Mouse (Mus musculus) left cerebral cortex, postnatal 14 days (tissue): ENCODE results near the gene Thumpd1. TPM values are rescaled to one million over a fixed set of nuclear protein-coding genes. Genes with fewer than 3 reads are reported as not detected.
"Not testable (repeated sequence)": the region's sequence is repeated elsewhere in the genome, so short reads cannot be mapped to it uniquely, and the experiment has no call there.

Source experiments
- DNase-seq, 2 experiments: peaks; one replicate each; pipeline ENCODE4 v3.0.0; 2021 to 2022; ENCODE audit warnings: low spot score in 2 of 2, mixed read lengths in 1 of 2
- intact Hi-C: fragments of 180-260 bp; cut with DNase I; formaldehyde crosslinking; loops from one replicate; pipeline ENCODE4 v1.15.1; 2025
- long read RNA-seq, 2 experiments: library from polyadenylated mRNA; stranded (forward); transcript quantifications; one replicate each; pipeline ENCODE4 v2.0.0; 2021
- total RNA-seq, 2 experiments: library from RNA; stranded (reverse); gene quantifications; 2 replicates each; pipeline ENCODE4 v1.2.3; 2021

The Thumpd1 gene
- 10 to 100 TPM; 33.8 to 38.8 TPM for total RNA-seq
- long read RNA-seq, experiment 1, transcript Thumpd1-201 (4 exons, 2,689 nt): major isoform, 102 of 104 reads
- long read RNA-seq, experiment 1, partial matches to known transcripts: 0 of 104 reads
- long read RNA-seq, experiment 1, other reads (novel, unspliced or antisense): 2 of 104 reads
- long read RNA-seq, experiment 2, transcript Thumpd1-201 (4 exons, 2,689 nt): major isoform, 65 of 69 reads
- long read RNA-seq, experiment 2, partial matches to known transcripts: 0 of 69 reads
- long read RNA-seq, experiment 2, other reads (novel, unspliced or antisense): 4 of 69 reads

DNA sequence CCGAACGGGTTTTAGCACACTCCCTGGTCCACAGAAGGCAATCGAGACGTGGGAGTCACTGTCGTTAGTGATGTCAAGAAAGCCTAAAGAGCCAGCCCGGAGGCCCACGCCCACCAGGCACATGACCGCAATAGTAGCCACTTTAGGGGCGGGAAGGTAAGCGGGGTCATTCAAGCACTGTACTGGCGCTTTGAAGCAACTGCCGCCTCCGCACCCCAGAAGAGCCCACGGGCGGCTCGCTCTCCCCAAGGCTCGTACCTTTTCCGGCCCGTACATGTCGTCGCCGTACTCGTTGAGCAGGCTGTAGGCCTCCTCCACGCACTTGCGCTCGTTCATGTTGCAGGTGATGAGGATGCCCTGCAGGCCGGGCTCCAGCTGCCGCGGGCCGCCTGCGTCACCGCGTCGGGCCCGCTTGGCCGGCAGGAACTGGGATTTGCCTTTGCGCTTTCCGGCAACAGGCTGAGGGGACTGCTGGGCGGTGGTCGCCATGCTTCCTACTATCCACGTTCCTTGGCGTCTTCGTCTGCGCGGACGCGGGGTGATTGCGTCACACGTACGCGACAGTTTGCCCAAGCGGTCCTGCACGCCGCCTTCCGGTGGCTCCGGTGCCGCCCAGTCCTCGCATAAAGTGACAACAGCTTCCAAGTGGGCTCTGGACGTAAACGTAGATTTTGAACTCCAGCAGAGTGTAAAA is at the start of gene Thumpd1:
TSS of gene Thumpd1 (minus strand) at position 546 of the 694 bp plus-strand sequence.
- DNase-seq: peak; percentile 94 to 98
- intact Hi-C loops: no loop called here

DNA sequence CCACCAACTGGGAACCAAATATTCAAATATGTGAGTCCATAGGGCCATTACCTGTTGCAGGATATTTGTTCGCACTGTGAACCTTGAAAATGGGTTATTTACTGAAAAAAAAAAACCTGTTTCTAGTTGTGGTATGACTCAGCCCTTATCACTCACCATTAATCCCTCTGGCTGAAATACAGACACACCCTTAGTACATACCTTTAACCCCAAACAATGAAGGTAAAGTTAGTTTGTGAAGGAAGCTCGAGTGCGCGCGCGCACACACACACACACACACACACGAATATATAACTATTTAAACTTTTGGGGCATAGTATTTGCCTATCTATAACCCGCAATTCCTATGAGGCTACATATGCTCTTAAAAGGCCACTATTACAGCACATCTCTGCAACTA is 49.3 kb upstream of the Thumpd1 start:
- intact Hi-C loops: no loop called here
- no peak for DNase-seq

DNA sequence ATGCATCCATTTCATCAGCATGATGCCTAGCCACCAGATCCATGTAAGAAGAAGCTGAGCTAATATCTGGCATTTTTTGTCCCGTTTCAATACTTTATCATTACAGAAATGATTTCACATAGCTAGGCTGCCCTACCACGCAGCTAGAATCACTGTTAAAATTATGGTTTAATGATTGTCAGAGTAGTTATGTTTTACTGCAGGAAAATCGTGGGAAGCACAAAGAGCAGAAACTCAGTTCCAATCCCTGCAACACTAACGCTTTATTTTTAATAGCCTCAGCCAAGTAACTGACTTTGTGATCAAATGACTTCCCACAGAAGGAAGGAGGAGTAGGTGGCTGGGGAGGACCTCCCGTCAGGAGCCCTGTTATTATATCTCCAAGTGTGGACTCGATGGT is 46.4 kb upstream of the Thumpd1 start:
- intact Hi-C loops: no loop called here
- DNase-seq: no peak

DNA sequence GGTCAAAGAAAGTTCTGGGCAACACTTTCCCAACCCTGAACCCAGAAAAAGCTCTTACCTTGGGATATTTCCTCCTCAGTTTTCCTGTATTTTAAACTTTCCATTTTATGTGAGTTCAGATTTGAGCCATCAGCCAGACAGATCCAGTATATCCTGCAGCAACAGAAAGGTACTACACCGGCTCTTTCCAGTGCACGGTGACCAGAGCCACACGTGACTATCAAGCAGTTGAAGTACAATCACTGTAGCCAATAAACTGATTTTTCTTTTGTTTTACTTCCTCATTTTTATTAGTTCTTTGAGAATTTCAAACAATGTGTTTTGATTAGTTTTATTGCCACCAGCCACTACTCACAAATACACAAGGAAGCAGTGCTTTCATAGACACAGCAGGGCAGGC is 43.8 kb upstream of the Thumpd1 start:
- intact Hi-C loops: no loop called here

DNA sequence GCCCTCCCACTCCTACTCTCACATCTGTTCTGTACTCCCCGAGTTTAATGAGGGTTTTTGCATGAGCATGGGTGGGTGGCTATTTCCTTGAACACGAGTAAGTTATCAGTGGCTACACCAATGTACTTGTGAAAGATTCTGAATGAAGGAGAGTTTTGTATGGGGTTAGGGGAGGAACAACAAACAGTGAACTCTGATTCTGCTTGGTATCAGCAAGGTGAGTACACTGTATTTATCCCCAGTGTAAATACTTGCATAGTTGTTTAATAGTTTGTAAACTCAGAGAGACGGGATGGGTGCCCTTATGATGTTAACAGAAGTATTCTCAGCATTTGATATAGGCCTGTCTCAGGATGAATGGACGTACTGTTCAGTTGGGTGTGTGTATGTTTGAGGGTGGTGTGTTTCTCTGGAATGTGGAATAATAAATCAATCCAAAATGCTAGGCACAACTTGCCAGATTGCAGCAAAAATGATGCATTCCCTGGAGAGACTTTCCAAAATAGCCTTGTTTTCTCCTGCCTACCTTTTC is 41.6 kb upstream of the Thumpd1 start:
- no peak for DNase-seq
- intact Hi-C loops: no loop called here

More for the DNA sequence above, 43.8 kb upstream of the Thumpd1 start:
- no peak for DNase-seq

DNA sequence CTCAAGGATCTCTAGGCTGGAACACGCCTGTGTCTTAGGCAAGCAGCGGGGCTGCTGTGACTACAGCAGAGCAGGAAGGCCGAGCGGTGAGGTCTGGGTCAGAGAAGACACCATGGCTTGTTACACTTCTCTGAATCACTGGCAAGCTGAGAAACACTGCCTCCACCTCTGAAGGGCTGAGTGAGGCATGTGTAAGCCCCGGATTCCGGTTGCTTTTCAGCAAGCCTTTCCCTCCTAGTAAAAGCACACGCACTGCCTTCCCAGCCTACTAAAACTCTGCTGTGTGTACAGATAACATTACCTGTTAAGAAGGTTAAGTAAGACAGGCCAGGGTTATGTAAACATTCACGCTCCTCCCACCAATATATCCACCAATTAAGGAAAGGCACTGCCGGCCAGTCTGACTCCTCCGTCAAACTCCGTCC is 39.9 kb upstream of the Thumpd1 start, which contains the start of gene Acsm3:
TSS of gene Acsm3 (plus strand) at position 397 of the 425 bp plus-strand sequence.
- intact Hi-C loops: no loop called here
- no peak for DNase-seq

DNA sequence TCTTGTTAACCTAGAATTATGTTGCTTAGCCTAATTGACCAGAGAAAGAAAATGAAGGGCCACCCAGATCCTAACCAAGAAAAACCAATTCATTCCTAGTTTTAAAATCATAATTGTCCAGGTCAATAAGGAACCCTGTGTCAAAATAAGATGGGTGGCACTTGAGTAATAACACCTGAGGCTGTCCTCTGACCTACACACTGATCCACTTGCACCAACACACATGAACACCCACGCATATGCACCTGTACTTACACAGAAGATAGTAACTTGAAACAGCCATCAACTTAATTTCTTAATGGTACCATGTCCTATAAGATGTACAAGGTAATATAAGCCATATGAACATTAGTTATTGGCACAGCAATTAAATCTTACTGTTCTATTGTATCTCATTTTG is 33.1 kb upstream of the Thumpd1 start:
- intact Hi-C loops: no loop called here
- DNase-seq: no peak

DNA sequence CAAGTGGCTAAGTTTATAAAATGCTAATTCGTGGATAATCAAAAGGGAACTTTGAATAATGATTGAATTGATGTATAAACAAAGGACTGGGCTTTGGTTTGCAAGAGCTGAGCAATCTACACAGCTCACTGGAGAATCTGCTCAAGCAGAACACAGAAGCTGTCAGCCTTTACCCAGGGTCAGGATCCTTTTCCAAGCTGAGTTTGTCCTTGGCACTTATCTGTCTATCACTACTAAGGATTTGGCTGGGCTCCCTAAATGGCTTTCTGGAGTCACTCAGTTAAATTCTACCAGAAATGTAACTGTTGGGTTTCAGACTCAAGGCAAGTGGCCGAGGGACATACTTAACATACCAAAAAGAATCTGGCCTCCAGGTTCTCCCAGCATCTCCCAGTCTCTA is 29.3 kb upstream of the Thumpd1 start:
- intact Hi-C loops: no loop called here
- DNase-seq: no peak

DNA sequence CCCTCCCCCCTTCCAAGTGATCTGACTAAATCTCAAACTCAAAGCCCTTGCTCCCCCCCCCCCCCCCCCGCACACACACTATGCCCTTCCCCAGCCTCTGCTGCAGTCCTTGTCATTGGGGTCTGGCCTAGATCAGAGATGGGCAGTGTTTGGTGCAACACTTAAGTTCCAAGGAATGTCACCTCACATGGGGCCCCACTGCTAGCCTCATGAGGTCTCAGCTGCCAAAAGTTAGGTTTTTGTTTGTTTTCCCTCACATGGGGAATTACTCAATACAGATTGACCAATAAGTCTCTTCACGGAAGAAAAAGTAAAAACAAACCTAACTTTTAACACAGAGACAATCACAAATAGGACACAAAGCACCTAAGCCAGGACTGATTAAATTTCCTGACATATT is 28.2 kb upstream of the Thumpd1 start:
- intact Hi-C loops: no loop called here
- no peak for DNase-seq

DNA sequence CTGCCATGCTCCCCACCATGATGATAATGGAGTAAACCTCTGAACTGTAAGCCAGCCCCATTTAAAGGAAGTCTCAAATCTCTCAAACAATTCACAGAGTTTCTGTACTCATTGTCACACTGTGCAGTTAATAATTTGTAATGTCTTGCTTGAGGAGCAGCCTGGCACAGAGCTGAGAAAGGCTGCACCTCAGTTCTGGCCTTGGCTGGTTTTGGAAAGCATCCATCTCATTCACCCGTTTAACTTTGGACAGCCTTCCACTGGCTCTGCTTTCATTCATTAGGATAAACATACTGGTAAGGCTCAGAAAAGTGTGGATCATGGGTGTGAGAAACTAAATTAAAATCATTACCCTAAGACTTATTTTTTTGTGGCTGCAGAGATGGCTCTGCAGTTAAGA is 25.3 kb upstream of the Thumpd1 start:
- no peak for DNase-seq
- intact Hi-C loops: no loop called here

DNA sequence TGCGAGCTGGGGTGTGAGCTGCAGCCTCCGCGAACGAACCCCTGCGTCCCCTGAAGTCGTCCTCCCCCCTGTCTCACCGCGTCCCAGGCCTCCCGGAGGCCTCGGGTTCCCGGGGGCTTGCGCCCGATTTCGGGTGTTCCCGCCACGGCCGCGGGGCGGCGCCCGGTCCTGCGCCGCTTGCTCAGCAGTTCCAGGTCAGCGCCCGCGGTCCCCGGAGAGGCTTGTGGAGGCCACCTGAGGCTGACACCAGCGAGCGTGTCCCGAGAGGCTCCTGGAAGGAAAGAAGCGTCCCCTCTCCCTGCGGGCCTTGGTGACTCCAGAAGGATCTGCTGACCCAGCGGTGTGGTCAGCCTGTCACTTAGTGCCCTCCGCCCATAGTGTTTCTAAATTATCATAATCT is 23.7 kb upstream of the Thumpd1 start:
- no peak for DNase-seq
- intact Hi-C loops: no loop called here

DNA sequence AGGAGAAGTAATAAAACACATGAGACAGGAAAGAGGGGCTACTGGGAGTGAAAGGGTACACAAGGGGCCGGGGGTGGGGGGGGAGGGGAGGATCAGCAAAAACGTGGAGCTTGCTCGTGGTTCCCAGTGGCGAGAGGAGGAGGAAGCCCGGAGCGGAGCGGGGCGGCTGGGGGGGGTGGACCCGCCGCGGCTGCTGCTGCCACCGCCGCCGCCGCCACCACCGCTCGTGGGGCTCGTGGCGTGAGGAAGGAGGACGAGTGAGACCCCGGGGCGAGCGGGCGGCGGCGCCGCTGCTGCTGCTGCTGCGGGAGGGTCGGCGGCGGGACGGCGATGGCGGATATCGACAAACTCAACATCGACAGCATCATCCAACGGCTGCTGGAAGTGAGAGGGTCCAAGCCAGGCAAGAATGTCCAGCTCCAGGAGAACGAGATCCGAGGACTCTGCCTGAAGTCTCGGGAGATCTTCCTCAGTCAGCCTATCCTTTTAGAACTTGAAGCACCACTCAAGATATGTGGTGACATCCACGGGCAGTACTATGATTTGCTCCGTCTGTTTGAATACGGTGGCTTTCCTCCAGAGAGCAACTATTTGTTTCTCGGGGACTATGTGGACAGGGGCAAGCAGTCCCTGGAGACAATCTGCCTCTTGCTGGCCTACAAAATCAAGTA is 19.3 kb upstream of the Thumpd1 start:
- DNase-seq, intact Hi-C loops: not testable (repeated sequence)

DNA sequence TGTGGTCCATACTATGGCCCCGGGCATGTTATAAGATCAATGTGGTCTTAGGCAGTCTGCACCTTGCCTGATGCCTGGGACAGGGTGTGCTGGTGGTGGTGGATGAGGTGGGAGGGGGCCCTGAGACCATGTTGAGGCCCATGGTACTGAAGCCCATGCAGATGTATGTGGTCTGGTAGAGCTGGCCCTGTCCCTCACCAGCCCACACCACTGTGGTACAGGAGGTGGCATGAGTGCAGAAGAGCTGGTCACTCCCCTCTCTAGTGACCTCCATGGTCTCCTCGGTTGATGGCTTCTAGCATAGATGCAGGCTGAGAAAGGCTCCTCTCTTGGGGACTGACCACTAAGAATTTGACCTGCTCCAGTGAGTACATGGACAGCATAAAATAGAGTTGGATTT is 18.3 kb upstream of the Thumpd1 start:
- DNase-seq: no peak
- intact Hi-C loops: no loop called here

DNA sequence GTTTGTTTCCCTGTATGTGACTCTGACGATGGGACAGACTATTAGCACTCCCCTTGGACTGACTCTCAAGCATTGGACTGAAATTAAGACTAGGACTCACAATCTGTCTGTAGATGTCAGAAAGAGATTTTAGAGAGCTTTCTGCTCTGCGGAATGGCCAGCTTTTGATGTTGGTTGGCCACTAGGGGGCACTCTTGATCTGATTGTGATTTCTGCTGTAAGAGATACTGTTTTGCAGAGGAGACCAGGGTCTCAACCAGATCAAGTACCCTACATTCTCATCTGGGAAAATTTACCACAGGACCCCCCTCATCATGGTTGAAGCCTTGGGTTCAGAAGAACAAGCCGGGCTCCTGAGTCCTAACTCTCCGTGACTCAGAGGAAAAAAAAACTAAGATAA is 10.7 kb upstream of the Thumpd1 start:
- DNase-seq, intact Hi-C loops: not testable (repeated sequence)

DNA sequence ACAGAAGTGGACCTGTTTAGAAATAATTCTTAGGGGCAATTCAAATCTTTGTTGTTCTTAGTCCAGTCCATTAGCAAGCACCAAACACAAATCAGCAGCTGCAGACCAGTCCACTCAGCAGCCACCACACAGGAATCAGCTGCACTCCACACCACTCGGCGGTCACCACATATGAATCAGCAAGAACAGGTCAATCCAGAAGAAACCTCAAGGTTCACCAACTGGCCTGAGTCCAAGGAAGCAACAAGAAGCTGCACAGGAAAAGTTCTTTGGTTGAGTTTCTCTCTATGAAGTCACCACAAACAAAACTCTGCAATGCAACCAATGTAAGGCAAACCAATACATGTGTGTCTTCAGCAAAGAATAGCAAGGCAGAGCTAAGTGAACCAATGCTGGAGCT is 7.0 kb upstream of the Thumpd1 start:
- intact Hi-C loops: no loop called here
- DNase-seq: no peak

DNA sequence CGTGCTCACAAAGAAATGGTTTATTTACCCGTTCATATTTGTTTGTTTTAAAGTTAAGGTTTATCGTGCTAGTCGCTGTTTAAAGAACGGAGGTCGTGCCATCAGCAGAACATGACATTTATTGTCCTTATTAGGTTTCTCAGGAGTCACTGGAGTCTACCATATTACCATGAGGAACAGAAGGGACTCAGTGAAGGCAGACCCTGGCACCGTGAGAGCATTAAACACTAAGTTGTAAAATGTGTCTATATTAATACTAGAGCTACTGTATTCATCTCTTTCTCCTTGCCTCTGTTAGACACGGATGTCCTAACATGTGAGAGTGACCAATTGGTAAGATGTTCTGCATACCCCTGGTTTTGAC is 331 bp upstream of the Thumpd1 start:
- peak; percentile 10 to 26 for DNase-seq
- intact Hi-C loops: no loop called here

DNA sequence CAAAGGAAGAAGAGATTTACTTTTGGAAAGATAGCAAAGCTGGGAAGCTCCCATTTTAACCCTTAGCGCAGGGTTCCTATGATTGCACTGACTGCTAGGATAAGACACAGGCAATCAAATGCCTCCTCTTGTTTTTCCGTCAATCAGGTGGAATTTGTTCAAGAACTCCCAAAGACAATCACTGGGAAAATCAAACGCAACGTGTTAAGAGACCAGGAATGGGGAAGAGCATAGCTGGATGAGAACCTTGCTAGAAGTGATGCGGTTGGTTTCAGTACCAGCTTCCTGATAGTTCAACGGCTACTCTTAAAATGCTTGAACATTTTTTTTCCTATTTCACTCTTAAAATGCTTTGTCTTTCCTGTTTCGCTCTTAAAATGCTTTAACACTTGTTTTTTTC is 6.5 kb downstream of the Thumpd1 start:
- intact Hi-C loops: no loop called here

DNA sequence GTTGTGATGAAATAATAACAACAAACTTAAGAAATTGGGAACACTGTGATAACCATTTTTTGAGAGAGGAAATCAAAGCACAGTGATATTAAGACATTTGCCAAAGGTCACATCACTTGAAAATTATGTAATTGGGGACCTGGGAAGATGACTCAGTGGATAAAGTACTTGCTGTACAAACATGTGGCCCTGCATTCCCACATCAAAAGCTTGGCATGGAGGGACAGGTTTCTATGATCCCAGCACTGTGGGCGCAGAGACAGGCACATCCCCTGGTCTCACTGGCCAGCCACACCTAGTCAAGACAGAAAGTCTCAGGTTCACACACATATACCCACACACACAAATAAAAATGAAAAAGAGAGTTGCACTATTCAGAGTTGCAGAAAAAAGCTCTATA is 25.7 kb downstream of the Thumpd1 start:
- no peak for DNase-seq
- intact Hi-C loops: no loop called here

More for the DNA sequence above, 6.5 kb downstream of the Thumpd1 start:
- no peak for DNase-seq

DNA sequence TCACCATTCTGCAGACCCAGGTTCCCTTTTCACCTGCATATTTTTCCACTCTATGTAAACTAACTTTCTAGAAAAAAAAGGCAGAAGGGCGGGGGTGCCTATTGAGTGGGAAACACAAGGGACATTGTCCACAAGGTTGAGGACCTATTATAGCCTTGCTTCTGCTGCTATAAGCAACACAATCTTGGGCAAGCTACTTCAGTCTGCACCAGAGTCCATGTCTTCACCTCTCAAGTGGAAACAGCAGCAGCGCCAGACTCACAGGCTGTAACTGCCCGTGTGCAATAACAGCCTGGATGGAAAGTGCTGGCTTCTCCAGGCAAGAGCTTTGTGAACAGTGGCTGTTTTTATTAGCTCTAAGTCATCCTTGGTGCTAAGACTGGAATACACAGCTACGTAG is 28.3 kb downstream of the Thumpd1 start:
- no peak for DNase-seq
- intact Hi-C loops: no loop called here

DNA sequence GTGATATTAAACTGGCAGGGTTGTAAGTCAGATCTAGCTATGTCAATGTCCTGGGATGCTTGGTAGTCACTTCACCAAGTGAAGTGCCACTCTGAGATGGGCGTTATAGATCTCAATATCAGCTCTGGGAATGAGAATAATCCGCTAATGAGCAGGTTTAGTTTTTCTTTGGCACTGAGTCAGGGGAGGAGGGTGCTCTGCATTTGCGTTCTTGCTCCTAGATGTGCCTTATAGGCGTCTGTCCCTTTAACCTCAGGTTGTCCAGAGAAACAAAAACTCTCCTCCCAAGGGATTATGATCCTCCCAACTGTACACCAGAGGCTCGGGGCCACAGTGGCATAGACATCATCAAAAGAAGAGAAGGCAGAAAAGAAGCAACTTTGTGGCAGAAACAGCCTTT is 30.9 kb downstream of the Thumpd1 start, which contains the start of gene Acsm4:
TSS of gene Acsm4 (plus strand) at position 301 of the 400 bp plus-strand sequence.
- DNase-seq: no peak
- intact Hi-C loops: no loop called here
